Mouse (Mus musculus) neural tube, embryonic 10.5 days (tissue): ENCODE results near the gene Gm20835.
"Not testable (repeated sequence)": the region's sequence is repeated elsewhere in the genome, so short reads cannot be mapped to it uniquely, and the experiment has no call there.

Experiments
- DNase-seq: peaks from one replicate; pipeline ENCODE4 v3.0.0-alpha.2; 2017; ENCODE audit warnings: low spot score; ENCODE audit errors: extremely low spot score

Gm20835 gene

GRCm38 (mm10) chrY:36735190-36735589 is at the start of gene Gm20835:
Gene Gm20835 (minus strand): TSS chrY:36735290.
- DNase-seq = not testable (repeated sequence)
